Mouse (Mus musculus) A20 (cell line): ENCODE data around the gene Stk25.

Experiments
- DNase-seq: peaks from one replicate; pipeline ENCODE4 v3.0.0-alpha.2; 2011; ENCODE audit warnings: low read depth, low spot score

Gene Stk25

GRCm38 (mm10) chr1:93608696-93609245 lies 49.7 kb downstream of the Stk25 start:
- DNase-seq: no peak

DNA sequence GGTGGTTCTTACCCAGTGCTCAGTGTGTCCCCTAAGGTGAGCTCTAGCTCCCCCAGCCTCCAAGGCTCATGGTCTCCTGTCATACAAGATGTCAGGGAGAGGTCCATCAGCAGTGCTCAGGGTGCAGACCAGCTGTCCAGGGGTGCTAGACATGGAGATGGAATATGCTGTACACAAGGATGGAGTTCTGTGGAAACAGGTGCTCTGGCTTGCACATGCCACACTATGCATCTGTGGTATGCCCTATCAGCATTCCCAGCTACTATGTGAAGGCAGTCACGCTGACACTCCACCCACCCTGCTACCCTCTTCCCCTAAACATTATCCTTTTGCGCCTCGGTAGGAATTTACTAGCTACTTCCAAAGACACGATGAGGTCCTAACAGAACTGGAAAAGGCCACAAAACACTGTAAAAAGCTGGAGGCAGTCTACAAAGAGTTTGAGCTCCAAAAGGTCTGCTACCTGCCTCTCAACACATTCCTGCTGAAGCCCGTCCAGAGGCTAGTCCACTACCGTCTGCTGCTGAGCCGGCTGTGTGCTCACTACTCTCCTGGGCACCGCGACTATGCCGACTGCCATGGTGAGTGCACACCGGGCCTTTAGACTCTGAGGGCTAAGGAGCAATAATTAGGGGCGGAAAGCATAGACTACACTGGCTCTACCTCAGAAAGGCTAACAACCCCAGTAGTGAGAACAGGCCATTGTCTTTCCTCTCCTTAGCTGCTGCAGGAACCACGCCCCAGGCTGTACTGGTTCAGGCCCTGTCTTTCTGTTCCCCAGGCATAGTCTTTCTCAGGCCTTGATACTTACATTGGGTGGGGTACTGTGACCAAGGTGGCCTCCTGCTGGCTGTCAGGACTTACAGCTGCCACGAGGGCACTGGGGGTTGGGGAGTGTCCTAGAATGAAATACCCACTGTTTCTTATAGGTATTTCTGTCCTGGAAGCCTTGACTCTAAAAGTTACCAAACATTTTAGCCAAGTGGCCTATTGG lies 51.1 kb downstream of the Stk25 start:
- peak; percentile 19 for DNase-seq

DNA sequence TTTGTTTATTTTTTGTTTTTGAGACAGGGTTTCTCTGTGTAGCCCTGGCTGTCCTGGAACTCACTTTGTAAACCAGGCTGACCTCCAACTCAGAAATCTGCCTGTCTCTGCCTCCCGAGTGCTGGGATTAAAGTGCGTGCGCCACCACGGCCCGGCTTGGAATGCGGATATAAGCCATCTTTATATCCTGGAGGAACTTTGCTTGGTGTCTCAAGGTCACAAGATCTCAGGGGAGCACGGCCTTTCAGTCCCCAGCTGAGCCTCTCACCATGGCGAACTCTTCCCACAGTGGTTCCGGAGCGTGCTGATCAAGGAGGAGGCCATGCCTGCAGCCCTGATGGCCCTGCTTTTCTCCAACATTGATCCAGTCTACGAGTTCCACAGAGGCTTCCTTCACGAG lies 54.5 kb downstream of the Stk25 start:
- DNase-seq: no peak

DNA sequence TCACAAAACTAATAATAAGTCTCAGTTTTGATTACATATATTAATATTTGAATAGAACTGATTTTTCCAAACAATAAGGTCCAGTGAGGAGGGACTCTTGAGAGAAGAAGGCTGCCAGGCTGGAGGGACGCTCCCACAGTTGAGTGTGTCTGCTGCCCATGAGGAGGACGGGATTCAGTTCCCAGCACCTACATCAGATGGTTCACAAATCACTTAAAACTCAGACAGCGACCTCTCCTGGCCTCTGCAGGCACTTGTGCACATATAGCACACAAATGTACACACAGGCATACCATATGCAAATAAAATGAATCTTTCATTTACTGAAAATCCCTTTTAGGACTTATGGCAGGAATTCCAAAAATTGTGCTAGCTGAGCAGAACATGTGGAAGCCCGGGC lies 55.5 kb downstream of the Stk25 start:
- no peak for DNase-seq

DNA sequence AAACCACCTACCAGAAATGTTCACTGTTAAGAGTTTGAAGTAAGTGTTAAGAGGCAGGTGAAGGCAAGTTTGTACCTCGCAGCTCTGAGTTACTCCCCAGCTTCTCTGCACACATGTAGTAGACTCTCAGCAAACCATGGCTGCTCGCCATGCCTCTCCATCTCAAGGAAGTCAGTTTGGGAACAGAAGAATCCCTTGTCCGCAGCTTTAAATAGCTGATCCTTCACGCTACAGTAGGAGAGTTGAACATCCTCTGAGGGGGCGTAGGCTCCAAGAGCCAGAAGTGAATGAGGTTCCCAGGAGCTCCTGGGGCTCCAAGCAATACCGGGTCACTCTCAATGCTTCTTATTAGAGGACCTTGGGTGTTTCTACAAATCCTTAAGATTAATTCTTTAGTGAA lies 62.5 kb downstream of the Stk25 start:
- DNase-seq: no peak

- DNase-seq: peak; percentile 9
These were observed 64.5 kb downstream of the Stk25 start for GRCm38 (mm10) chr1:93593960-93594359.

GRCm38 (mm10) chr1:93588346-93588745 lies 70.1 kb downstream of the Stk25 start:
- DNase-seq: no peak

- no peak for DNase-seq
These were observed 76.9 kb downstream of the Stk25 start for GRCm38 (mm10) chr1:93581545-93581944.

- DNase-seq: peak; percentile 13
These were observed 80.6 kb downstream of the Stk25 start for GRCm38 (mm10) chr1:93577861-93578260.

- DNase-seq: no peak
These were observed 81.4 kb downstream of the Stk25 start for GRCm38 (mm10) chr1:93577066-93577465.
